Mouse (Mus musculus): Measurements from ENCODE around the gene Mdfic. TPM values are rescaled to one million over a fixed set of nuclear protein-coding genes. Genes with fewer than 3 reads are reported as not detected.

Mdfic gene
- total RNA-seq, 2 experiments from 2014 or later, result 4.5 to 6.7 TPM

DNA sequence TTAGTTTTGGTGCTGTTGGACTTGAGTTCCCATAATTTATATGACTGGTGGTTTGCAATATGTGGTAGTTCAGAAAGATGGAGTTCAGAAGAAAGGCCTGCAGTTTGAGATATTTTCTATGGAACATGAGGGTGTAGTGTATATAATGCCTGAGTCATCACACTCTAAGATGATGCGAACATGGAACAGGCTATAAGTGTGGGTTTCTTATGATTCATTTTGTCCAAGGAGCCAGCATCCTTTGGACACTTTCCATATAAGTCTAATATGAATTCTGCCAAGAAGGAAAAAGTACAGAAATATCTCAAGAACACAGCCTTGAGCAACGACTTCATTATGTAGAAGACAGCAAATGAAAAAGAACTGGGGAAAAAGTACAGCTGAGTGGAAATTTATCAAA, 60.2 kb downstream of the Mdfic start:
- no peak for ATAC-seq (replicated peaks; ENCODE audit: low FRiP score, poor library complexity, severe bottlenecking)

GRCm38 (mm10) chr6:15789523-15790500, 69.4 kb downstream of the Mdfic start:
- no peak for ATAC-seq (replicated peaks; ENCODE audit: low FRiP score, poor library complexity, severe bottlenecking)

GRCm38 (mm10) chr6:15792680-15793601, 72.5 kb downstream of the Mdfic start:
- ATAC-seq (replicated peaks; ENCODE audit: low FRiP score, poor library complexity, severe bottlenecking), result no peak

- no peak for ATAC-seq (replicated peaks; ENCODE audit: low FRiP score, poor library complexity, severe bottlenecking)
Measured at GRCm38 (mm10) chr6:15793602-15794345, 73.3 kb downstream of the Mdfic start.

- no peak for ATAC-seq (replicated peaks; ENCODE audit: low FRiP score, poor library complexity, severe bottlenecking)
Measured at GRCm38 (mm10) chr6:15794801-15795200, 74.3 kb downstream of the Mdfic start.

DNA sequence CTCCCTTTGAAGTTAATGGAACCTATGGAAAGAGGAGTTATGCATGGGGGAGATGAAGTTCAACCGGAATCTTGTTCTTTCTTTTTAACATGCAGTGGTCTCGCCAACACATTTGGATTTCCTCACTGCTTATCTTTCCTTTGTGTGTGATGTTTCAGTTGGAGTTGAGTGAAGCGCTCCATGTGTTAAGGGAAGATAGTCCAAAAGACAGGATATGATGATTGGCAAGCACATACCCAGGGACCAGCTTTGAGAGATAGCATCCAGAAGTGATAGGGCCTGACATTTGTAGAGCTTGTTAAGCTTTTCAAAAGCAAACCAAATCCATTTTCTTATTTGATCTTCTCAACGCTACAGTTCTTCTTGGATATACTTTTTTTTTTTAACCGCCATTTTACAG, 86.9 kb downstream of the Mdfic start:
- ATAC-seq (replicated peaks; ENCODE audit: low FRiP score, poor library complexity, severe bottlenecking), result no peak

- no peak for ATAC-seq (replicated peaks; ENCODE audit: low FRiP score, poor library complexity, severe bottlenecking)
Measured at GRCm38 (mm10) chr6:15825236-15825635, 104.8 kb downstream of the Mdfic start.

GRCm38 (mm10) chr6:15829812-15830211, 109.4 kb downstream of the Mdfic start:
- no peak for ATAC-seq (replicated peaks; ENCODE audit: low FRiP score, poor library complexity, severe bottlenecking)

DNA sequence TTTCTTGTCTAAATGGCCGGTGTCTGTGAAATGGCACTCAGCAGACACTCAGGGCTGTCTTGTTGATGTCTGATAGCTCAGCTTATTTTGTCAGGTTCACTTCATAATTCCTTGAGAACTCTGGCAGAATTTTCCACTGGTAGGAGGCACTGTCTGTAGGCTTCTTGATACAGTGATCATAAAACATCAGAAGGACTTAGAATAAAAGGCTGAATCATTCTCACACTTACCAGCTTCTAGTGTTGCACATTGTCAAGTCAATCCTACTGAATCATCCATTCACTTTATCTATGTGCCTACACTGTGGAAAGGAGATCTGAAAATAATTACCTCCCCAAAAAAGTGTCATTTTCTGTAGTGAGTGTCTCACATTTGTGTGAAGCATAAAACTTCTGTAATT, 110.2 kb downstream of the Mdfic start:
- ATAC-seq (replicated peaks; ENCODE audit: low FRiP score, poor library complexity, severe bottlenecking), result no peak

DNA sequence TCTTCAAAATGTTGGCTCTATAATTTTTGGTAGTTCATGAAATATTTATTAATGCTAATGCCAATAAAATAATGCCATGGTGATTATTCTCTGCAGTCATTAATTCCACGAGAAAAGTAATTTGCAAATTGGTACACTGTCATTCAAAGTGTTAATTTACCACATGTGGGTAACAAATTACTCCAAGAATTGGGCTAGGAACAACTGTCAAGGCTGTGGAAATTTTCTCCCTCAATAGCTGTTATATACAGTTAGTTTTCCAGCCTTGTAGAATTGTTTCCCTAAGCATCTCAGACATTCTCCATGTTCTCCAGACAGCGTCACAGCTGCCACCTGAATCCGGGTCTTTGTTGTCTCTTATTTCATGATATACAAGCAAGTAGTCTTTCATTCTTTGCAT, 117.2 kb downstream of the Mdfic start:
- no peak for ATAC-seq (replicated peaks; ENCODE audit: low FRiP score, poor library complexity, severe bottlenecking)

DNA sequence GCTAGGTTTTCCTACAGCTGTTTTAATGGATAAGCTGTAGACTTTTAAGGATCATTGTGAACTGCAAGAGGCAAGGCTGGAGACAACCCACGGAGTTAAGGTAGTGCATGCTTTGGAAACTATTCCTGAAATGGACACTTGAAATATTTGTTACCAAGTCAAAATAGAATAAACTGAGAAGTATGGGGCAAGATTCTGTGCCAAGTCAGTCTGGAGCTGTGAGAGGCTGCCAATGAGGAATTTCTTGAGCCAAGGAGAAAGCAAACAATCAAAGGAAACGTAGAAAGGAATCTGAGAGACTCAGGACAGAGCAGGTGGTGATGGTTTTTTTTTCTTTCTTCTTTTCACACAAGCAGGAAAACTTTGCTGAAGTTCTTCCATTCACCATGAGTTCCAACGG, 119.4 kb downstream of the Mdfic start:
- no peak for ATAC-seq (replicated peaks; ENCODE audit: low FRiP score, poor library complexity, severe bottlenecking)

GRCm38 (mm10) chr6:15840429-15840828, 120.0 kb downstream of the Mdfic start:
- ATAC-seq (replicated peaks; ENCODE audit: low FRiP score, poor library complexity, severe bottlenecking), result no peak

DNA sequence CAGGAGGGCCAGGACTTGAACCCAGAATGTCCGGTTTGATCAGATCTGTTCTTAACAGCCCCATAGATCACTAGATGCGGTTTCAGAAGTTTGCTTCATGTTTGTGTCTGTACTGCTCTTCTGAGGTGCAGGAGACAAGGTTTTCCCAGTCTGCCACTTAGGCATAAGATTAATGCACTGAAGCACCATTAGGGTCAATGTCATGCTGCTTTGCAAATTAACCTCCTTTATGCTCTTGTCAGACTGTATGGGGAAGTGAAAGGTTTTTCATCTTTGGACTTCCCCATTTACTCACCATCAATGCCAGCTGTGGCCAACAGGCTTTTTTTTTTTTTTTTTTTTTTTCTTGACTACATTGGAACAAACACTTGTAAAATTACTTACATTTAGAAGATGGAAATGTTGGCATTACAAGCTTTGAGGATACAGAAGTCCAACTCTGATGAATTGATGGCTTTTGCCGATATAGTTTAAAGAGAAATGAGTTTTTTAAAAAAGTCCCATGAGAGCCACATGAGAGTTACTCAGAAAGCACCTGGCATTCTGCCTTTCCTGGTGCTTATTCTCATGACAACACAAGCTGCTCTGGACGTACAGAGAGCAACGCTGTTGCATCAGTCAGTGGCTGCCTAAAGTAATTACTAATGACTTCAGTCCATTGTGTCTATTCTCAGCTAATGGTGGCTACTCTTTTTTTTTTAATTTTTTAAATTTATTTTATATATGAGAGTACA, 121.2 kb downstream of the Mdfic start:
- no peak for ATAC-seq (replicated peaks; ENCODE audit: low FRiP score, poor library complexity, severe bottlenecking)

DNA sequence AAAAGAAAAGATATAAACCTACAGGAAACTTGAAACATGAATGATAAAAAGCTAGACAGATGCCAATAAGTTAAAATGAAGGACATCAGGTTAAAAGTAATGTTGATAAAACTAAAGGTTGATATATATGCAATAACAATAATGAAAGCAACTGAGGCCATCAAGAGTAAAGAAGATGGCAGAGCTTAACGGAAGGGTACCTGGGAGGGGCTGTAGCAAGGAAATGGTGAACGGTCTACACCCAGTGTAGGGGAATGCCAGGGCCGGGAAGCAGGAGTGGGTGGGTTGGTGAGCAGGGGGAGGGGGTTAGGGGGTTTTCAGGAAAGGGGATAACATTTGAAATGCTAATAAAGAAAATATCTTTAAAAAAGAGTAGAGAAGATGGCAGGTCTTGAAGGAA, 122.8 kb downstream of the Mdfic start:
- no peak for ATAC-seq (replicated peaks; ENCODE audit: low FRiP score, poor library complexity, severe bottlenecking)

DNA sequence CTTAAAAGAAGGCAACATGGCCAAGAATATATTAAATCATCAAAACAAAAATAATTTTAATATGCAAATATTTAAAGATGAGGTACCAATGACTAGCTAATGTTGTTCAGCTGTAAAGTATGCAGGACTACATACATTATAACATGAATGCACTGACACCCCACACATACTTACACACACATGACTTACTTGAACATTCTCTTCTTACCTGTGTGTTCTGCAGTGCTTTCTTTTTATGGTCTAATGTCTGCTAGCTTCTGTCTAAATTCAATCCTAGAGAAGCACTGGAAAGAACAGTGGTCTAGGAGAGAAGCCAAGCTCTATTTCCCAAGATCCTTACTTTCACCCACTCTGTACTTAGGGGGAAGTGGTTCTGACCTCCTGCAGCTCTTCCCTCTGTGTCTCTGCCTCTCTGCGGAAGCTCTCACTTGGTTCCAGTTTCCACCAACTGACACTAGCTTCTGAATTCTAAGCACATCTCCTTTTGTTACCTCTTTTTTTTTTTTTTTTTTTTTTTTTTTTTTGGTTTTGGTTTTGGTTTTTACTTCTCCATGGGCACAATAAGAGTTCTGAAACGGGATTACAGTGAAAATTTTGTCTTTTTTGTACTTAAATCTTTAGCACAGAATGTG, 125.4 kb downstream of the Mdfic start:
- ATAC-seq (replicated peaks; ENCODE audit: low FRiP score, poor library complexity, severe bottlenecking), result no peak

Data from erythroid progenitor cell, adult 5-6 weeks (primary cell).